ENCODE assay signal across 11 mouse cellular contexts in the genomic region with DNA sequence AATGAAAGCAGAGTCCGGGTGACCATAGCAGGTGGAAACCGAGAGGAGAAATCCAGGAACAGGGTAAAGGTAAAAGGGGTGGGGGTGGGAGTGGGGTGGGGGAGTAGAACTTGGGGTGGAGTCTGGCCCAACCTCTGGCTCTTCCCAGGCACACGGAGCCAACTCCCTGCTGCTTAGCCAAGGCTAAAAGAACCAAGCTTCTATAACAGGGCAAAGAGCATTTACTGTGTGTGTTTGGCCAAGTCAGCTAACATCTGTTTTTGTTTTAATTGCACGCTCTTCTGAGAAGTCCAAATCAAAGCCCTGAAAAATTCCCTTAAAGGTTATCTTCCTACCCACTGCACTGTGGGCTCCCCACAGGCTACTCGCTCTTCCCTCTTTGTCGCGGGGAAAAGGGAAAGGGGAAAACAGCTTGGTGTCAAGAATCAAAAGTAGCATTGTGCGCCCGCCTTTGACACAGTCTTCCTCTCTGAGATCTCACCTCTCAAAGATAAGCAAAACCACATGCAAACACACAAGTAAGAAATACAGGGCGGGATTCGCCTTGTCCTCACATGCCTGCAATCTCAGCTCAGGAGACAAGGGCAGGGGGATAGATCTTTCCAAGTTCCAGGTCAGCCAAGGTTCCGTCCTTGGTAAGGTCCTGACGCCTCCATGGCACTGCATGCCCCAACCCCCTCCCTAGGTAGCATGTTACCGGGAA. TPM values are rescaled to one million over a fixed set of nuclear protein-coding genes. Genes with fewer than 3 reads are reported as not detected.
DNase-seq lines count a peak whose midpoint lies in the region; ATAC-seq and TF ChIP-seq lines count a peak whose summit lies in the region.
"Had no signal": no experiment of that assay in that cellular context is flagged by ENCODE, and none has a peak within 500 bp of the region (broad histone marks: within the 10 kb centered on the region; RNA-seq: fewer than 3 reads in every experiment).

No protein-coding gene starts in this region.

- H3K27ac ChIP-seq in intestine, postnatal 0 days (ENCODE audit: low read depth, low read length) = no peak overlapping the region
- H3K27ac ChIP-seq: liver, embryonic 13.5 days had no signal

- no peaks in the 10 kb centered on the region for H3K36me3 ChIP-seq in intestine, postnatal 0 days (ENCODE audit: control insufficient read depth, insufficient read depth)
- H3K36me3 ChIP-seq: liver, embryonic 13.5 days had no signal

- WGBS in intestine, postnatal 0 days = 37% methylated on average over 14 of the region's 14 CpGs

- H3K4me1 ChIP-seq in intestine, postnatal 0 days (replicated peaks; ENCODE audit: control insufficient read depth, insufficient read depth, low read length) = no peaks in the 10 kb centered on the region
- H3K4me1 ChIP-seq: liver, embryonic 13.5 days had no signal

- H3K4me3 ChIP-seq in intestine, postnatal 0 days (ENCODE audit: low read depth, low read length) = no peak overlapping the region
- H3K4me3 ChIP-seq: liver, embryonic 13.5 days had no signal

- no peak overlapping the region for H3K9ac ChIP-seq in intestine, postnatal 0 days (ENCODE audit: low read depth, low read length)
- H3K9ac ChIP-seq: liver, embryonic 13.5 days had no signal

- no peaks in the 10 kb centered on the region for H3K27me3 ChIP-seq in intestine, postnatal 0 days (replicated peaks; ENCODE audit: control insufficient read depth, insufficient read depth, low read length)

- no peak for ATAC-seq in intestine, postnatal 0 days
- no peak for ATAC-seq in erythroblast, adult 5-6 weeks (replicated peaks; ENCODE audit: low FRiP score, poor library complexity, severe bottlenecking)

- TF ChIP-seq CTCF in intestine, postnatal 0 days (IDR thresholded peaks at IDR 0.05; ENCODE audit: low read depth) = no peak

- peak overlapping the region; percentile 39 for H3K4me2 ChIP-seq in intestine, postnatal 0 days (replicated peaks; ENCODE audit: low read depth)
- H3K4me2 ChIP-seq: liver, embryonic 13.5 days had no signal

- peak; percentile 34 for DNase-seq in adrenal gland, postnatal 14 days
- DNase-seq in adrenal gland, adult 18-20 months (ENCODE audit: low spot score in 2 of 2) = no peak
- peak; percentile 6 for DNase-seq in urinary bladder, postnatal 14 days (ENCODE audit: low spot score)
- no peak for DNase-seq in urinary bladder, postnatal 4 days (ENCODE audit: low spot score in 2 of 2)
- no peak for DNase-seq in thymus, postnatal 25 days
- no peak for DNase-seq in spleen, adult 12 weeks (ENCODE audit: low spot score)
- DNase-seq: heart, adult 18-20 months; heart, postnatal 4 days; liver, embryonic 13.5 days had no signal

- H3K9me3 ChIP-seq in intestine, postnatal 0 days (ENCODE audit: control insufficient read depth) = no peaks in the 10 kb centered on the region
- H3K9me3 ChIP-seq: liver, embryonic 13.5 days had no signal

RNA-seq across cellular contexts. Expression of gene Ttc39b, which starts 18.4 kb away (rescaled TPM):
- total RNA-seq in adrenal gland, postnatal 14 days (2021) = 18.7 and 19.1 TPM in 2 replicates
- 10 to 100 TPM; 16.4 to 18.3 TPM for total RNA-seq in adrenal gland, adult 18-20 months (2021)
- polyA plus RNA-seq in intestine, postnatal 0 days (2015; fragmentation: Nextera tagmentation; extraction: Ambion mirVana) = 2.7 and 2.9 TPM in 2 replicates
- total RNA-seq in erythroblast, adult 5-6 weeks (2015; ENCODE audit: low replicate concordance) = 0.19 and 2.1 TPM in 2 replicates
- 0.56 and 4.9 TPM in 2 replicates for total RNA-seq in erythroblast, adult 5-6 weeks (2017; ENCODE audit: low replicate concordance)

Comparison
In these comparisons a context has a peak if more than half of its experiments do, and no peak if none do; other contexts are left out.
1. DNase-seq: peak in adrenal gland, postnatal 14 days (single experiment) and urinary bladder, postnatal 14 days (single experiment); none in adrenal gland, adult 18-20 months (0 of 2), urinary bladder, postnatal 4 days (0 of 2), thymus, postnatal 25 days (single experiment) and spleen, adult 12 weeks (single experiment).